Mouse (Mus musculus): ENCODE results near the gene Idh3g. TPM values are rescaled to one million over a fixed set of nuclear protein-coding genes. Genes with fewer than 3 reads are reported as not detected.
A peak's percentile ranks its signal among the peaks of the same experiment; 100 is the strongest.
"Not testable (repeated sequence)": the region's sequence is repeated elsewhere in the genome, so short reads cannot be mapped to it uniquely, and the experiment has no call there.

The Idh3g gene
- polyA plus RNA-seq, 1 experiment from 2014 or later: 247 TPM

GRCm38 (mm10) chrX:73767267-73767666 lies 19.4 kb downstream of the Idh3g start:
- ATAC-seq (ENCODE audit: low FRiP score, low TSS enrichment): 0 out of 2 replicates have a peak, but pooled peaks have one; percentile 16
- no peaks in the 10 kb centered on the region for H3K36me3 ChIP-seq (ENCODE audit: control insufficient read depth, insufficient read depth, low read length)
- no peak overlapping the region for H3K27ac ChIP-seq (ENCODE audit: low read depth, low read length)
- no peak overlapping the region for H3K9ac ChIP-seq (ENCODE audit: low read depth, low read length)
- no peak overlapping the region for H3K4me3 ChIP-seq (ENCODE audit: low read length)
- H3K9me3 ChIP-seq (ENCODE audit: control insufficient read depth, low read length): no peaks in the 10 kb centered on the region
- H3K4me2 ChIP-seq (replicated peaks; ENCODE audit: low read depth, low read length): no peak overlapping the region
- no peaks in the 10 kb centered on the region for H3K4me1 ChIP-seq (ENCODE audit: control insufficient read depth, insufficient read depth, low read length)
- WGBS: 71% methylated on average over 9 of the region's 9 CpGs
- H3K27me3 ChIP-seq (ENCODE audit: control insufficient read depth, insufficient read depth, low read length): no peaks in the 10 kb centered on the region

- Histone ChIP-seq H3K4me3 (ENCODE audit: low read length) (no peak overlapping the region), H3K4me2 (replicated peaks; ENCODE audit: low read depth, low read length) (no peak overlapping the region), H3K4me1 (ENCODE audit: control insufficient read depth, insufficient read depth, low read length) (no peaks in the 10 kb centered on the region), H3K36me3 (ENCODE audit: control insufficient read depth, insufficient read depth, low read length) (no peaks in the 10 kb centered on the region), H3K9ac (ENCODE audit: low read depth, low read length) (no peak overlapping the region), H3K9me3 (ENCODE audit: control insufficient read depth, low read length) (no peaks in the 10 kb centered on the region), H3K27me3 (ENCODE audit: control insufficient read depth, insufficient read depth, low read length) (no peaks in the 10 kb centered on the region), H3K27ac (ENCODE audit: low read depth, low read length) (no peak overlapping the region)
- ATAC-seq (ENCODE audit: low FRiP score, low TSS enrichment): no peak
- WGBS: 52% methylated on average over 1 of the region's 1 CpGs
Observed at GRCm38 (mm10) chrX:73765311-73765710, 21.4 kb downstream of the Idh3g start.

GRCm38 (mm10) chrX:73758611-73759290 lies 27.9 kb downstream of the Idh3g start:
- H3K4me2 ChIP-seq (replicated peaks; ENCODE audit: low read depth, low read length): no peak overlapping the region
- no peak overlapping the region for H3K4me3 ChIP-seq (ENCODE audit: low read length)
- no peaks in the 10 kb centered on the region for H3K9me3 ChIP-seq (ENCODE audit: control insufficient read depth, low read length)
- no peaks in the 10 kb centered on the region for H3K4me1 ChIP-seq (ENCODE audit: control insufficient read depth, insufficient read depth, low read length)
- H3K9ac ChIP-seq (ENCODE audit: low read depth, low read length): no peak overlapping the region
- H3K27ac ChIP-seq (ENCODE audit: low read depth, low read length): no peak overlapping the region
- no peak for ATAC-seq (ENCODE audit: low FRiP score, low TSS enrichment)
- no peaks in the 10 kb centered on the region for H3K36me3 ChIP-seq (ENCODE audit: control insufficient read depth, insufficient read depth, low read length)
- no peaks in the 10 kb centered on the region; the same call in 1 of the 2 replicates for H3K27me3 ChIP-seq (ENCODE audit: control insufficient read depth, insufficient read depth, low read length)
- WGBS: 87% methylated on average over 13 of the region's 13 CpGs

- Histone ChIP-seq H3K9me3 (ENCODE audit: control insufficient read depth, low read length) (no peaks in the 10 kb centered on the region), H3K36me3 (ENCODE audit: control insufficient read depth, insufficient read depth, low read length) (no peaks in the 10 kb centered on the region), H3K27ac (ENCODE audit: low read depth, low read length) (no peak within 1 kb of the TSS), H3K9ac (ENCODE audit: low read depth, low read length) (no peak within 1 kb of the TSS), H3K27me3 (ENCODE audit: control insufficient read depth, insufficient read depth, low read length) (no peaks in the 10 kb centered on the region; the same call in 1 of the 2 replicates), H3K4me2 (replicated peaks; ENCODE audit: low read depth, low read length) (no peak within 1 kb of the TSS), H3K4me1 (ENCODE audit: control insufficient read depth, insufficient read depth, low read length) (no peaks in the 10 kb centered on the region), H3K4me3 (ENCODE audit: low read length) (no peak within 1 kb of the TSS)
- 72% methylated on average over 5 of the region's 5 CpGs for WGBS
- no peak for ATAC-seq (ENCODE audit: low FRiP score, low TSS enrichment)
Observed at GRCm38 (mm10) chrX:73756334-73757140, 30.2 kb downstream of the Idh3g start, which contains the start of gene Plxnb3. Gene Plxnb3, plus strand, starts transcription at chrX:73757090.

GRCm38 (mm10) chrX:73748977-73749376 lies 37.7 kb downstream of the Idh3g start:
- Histone ChIP-seq H3K27ac (ENCODE audit: low read depth, low read length) (no peak overlapping the region), H3K9ac (ENCODE audit: low read depth, low read length) (no peak overlapping the region), H3K4me1 (ENCODE audit: control insufficient read depth, insufficient read depth, low read length) (no peaks in the 10 kb centered on the region), H3K4me2 (replicated peaks; ENCODE audit: low read depth, low read length) (no peak overlapping the region), H3K9me3 (ENCODE audit: control insufficient read depth, low read length) (no peaks in the 10 kb centered on the region), H3K4me3 (ENCODE audit: low read length) (no peak overlapping the region), H3K36me3 (ENCODE audit: control insufficient read depth, insufficient read depth, low read length) (no peaks in the 10 kb centered on the region), H3K27me3 (ENCODE audit: control insufficient read depth, insufficient read depth, low read length) (no peaks in the 10 kb centered on the region)
- no peak for ATAC-seq (ENCODE audit: low FRiP score, low TSS enrichment)
- WGBS: 88% methylated on average over 1 of the region's 1 CpGs

GRCm38 (mm10) chrX:73744774-73745481 lies 41.8 kb downstream of the Idh3g start:
- WGBS: 90% methylated on average over 1 of the region's 1 CpGs
- no peak overlapping the region for H3K4me3 ChIP-seq (ENCODE audit: low read length)
- H3K4me2 ChIP-seq (replicated peaks; ENCODE audit: low read depth, low read length): no peak overlapping the region
- no peak overlapping the region for H3K9ac ChIP-seq (ENCODE audit: low read depth, low read length)
- H3K27ac ChIP-seq (ENCODE audit: low read depth, low read length): no peak overlapping the region
- H3K36me3 ChIP-seq (ENCODE audit: control insufficient read depth, insufficient read depth, low read length): no peaks in the 10 kb centered on the region
- H3K27me3 ChIP-seq (ENCODE audit: control insufficient read depth, insufficient read depth, low read length): no peaks in the 10 kb centered on the region
- no peaks in the 10 kb centered on the region for H3K4me1 ChIP-seq (ENCODE audit: control insufficient read depth, insufficient read depth, low read length)
- ATAC-seq (ENCODE audit: low FRiP score, low TSS enrichment): no peak
- H3K9me3 ChIP-seq (ENCODE audit: control insufficient read depth, low read length): no peaks in the 10 kb centered on the region

- not testable (repeated sequence) for H3K9ac ChIP-seq (ENCODE audit: low read depth, low read length); H3K4me2 ChIP-seq (replicated peaks; ENCODE audit: low read depth, low read length); H3K27me3 ChIP-seq (ENCODE audit: control insufficient read depth, insufficient read depth, low read length); H3K9me3 ChIP-seq (ENCODE audit: control insufficient read depth, low read length); H3K27ac ChIP-seq (ENCODE audit: low read depth, low read length); H3K36me3 ChIP-seq (ENCODE audit: control insufficient read depth, insufficient read depth, low read length); H3K4me3 ChIP-seq (ENCODE audit: low read length); ATAC-seq (ENCODE audit: low FRiP score, low TSS enrichment); H3K4me1 ChIP-seq (ENCODE audit: control insufficient read depth, insufficient read depth, low read length)
- 90% methylated on average over 7 of the region's 7 CpGs for WGBS
Observed at GRCm38 (mm10) chrX:73739841-73740240, 46.9 kb downstream of the Idh3g start.

- Histone ChIP-seq H3K4me2 (replicated peaks; ENCODE audit: low read depth, low read length) (no peak overlapping the region), H3K27me3 (ENCODE audit: control insufficient read depth, insufficient read depth, low read length) (no peaks in the 10 kb centered on the region)
Observed at GRCm38 (mm10) chrX:73739151-73739550, 47.5 kb downstream of the Idh3g start.

More at GRCm38 (mm10) chrX:73739151-73739550, 47.5 kb downstream of the Idh3g start:
- no peak overlapping the region for H3K27ac ChIP-seq (ENCODE audit: low read depth, low read length)
- no peaks in the 10 kb centered on the region for H3K9me3 ChIP-seq (ENCODE audit: control insufficient read depth, low read length)
- no peak overlapping the region for H3K9ac ChIP-seq (ENCODE audit: low read depth, low read length)
- no peak for ATAC-seq (ENCODE audit: low FRiP score, low TSS enrichment)
- no peaks in the 10 kb centered on the region for H3K36me3 ChIP-seq (ENCODE audit: control insufficient read depth, insufficient read depth, low read length)
- H3K4me1 ChIP-seq (ENCODE audit: control insufficient read depth, insufficient read depth, low read length): no peaks in the 10 kb centered on the region
- WGBS: 74% methylated on average over 5 of the region's 5 CpGs
- no peak overlapping the region for H3K4me3 ChIP-seq (ENCODE audit: low read length)
